Mouse (Mus musculus): Measurements from ENCODE around the gene Tec.

Gene Tec

DNA sequence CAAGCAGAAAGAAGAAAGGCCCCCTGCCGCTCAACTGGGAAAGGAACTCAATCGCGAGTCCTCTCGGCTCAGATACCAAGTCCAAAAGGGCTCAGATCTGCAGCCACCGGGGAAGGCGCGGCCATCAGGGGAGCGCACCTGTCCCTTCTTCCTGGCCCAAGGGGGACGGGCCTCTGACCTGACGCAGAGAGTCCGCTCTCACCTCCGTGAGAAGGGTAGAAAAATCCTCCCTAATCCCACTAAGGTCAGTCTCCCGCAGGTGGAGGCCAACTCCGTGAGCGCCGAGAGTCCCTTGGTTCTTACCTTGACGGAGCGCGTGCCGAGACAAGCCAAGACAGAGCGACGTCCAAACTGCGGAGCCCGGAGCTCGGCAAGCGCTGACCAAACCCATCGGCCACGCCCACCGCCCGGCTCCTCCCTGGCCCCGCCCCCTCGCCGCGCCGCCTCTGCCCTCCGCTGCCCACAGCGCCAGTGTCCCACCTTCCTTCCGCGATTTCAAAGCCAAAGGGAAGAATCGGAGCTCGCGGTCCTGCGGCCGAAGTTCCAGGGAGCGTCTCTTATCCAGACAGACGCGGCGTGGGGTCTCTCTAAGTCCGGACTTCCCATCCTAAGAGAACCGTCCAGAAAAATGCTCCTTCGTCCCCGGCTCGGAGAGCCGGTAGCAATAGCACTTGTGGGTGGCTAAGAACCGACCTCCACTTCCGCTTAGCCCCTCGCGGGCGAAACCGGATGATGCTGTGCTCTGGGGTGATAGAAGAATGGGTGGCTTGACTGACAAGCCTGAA, at the start of gene Tec:
Gene Tec (minus strand): TSS at position 393 of the 785 bp plus-strand sequence.
- peak; percentile 88 to 93 for DNase-seq (ENCODE audit: low spot score in 2 of 2)

DNA sequence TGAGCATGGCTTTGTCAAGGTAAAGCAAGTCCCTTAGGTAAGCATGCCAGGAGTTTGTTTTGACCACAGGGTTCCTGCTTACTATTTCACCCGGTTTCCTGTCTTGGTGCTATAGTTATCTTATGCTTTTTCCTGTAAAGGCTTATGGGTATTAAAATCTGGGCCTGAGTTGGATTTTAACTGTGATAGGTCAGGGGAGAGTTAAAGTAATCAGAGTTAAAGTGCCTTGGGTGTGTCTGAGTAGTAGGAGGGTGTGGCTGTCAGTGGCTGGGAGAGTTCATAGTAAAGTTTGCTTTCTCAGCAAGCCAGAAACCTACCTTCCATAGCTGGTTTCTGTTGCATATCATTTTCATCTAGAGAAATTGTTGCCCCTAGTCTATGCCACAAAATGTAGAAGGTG, 48.6 kb upstream of the Tec start:
- DNase-seq (ENCODE audit: low spot score in 2 of 2), result no peak

DNA sequence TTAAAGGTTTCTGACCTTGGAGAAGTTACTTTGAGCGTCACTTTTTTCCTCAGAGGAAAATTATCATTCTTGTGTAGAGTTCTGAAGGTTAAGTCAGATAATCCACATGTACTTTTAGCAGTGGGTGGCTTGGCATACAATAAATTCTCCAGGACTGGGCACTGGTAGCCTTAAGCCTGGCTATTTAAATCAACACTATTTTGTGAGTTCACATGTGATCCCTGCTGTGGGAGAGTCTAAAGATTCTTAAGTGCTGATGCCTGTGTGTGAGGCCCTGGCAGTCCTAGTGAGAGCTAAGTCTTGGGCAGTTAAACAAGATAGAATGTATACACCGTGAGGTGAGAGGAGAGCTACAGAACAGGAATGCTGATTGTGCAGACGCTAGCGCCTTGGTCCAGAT, 47.8 kb upstream of the Tec start:
- no peak for DNase-seq (ENCODE audit: low spot score in 2 of 2)

DNA sequence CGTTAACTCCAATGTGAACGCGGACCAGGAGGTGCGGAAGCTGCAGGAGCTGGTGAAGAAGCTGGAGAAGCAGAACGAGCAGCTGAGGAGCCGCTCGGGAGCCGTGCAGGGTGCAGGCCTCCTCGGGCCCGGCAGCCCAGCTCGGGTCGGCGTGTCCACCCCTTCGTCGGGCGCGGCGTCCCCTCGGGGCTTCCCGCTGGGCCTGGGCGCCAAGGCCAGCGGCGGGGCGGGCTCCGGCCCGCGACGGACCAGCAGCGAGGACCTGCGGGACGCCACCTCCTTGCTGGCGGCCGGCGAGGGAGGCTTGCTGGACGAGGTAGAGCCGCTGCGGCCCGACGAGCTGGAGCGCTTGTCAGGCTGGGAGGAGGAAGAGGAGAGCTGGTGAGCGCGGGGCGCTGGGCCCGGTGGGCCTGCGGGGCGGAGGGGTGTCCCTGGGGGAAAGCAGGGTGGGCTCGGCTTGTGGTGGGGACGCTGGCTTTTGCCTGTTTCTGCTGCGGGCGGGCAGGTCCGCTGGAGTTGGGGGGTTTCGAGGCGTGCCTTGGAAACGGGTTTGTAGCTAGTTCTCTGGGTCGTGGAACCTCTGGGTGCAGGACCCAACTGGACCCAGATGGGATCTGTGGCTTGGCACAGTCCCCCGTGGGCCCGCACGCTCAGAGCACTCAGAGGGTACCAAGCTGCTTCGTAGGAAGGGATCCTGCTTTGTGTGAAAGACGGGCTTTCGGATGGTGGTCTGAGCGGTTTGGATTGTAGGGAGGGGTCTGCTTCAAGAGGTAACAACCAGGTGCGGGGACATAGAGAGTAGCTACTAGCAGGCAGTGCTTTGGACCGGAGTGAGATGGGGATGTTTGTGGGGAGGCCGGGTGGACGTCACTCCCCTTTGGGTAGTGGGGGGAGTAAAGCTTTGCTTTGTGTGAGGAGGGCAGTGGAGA, 46.6 kb upstream of the Tec start:
- no peak for DNase-seq (ENCODE audit: low spot score in 2 of 2)

DNA sequence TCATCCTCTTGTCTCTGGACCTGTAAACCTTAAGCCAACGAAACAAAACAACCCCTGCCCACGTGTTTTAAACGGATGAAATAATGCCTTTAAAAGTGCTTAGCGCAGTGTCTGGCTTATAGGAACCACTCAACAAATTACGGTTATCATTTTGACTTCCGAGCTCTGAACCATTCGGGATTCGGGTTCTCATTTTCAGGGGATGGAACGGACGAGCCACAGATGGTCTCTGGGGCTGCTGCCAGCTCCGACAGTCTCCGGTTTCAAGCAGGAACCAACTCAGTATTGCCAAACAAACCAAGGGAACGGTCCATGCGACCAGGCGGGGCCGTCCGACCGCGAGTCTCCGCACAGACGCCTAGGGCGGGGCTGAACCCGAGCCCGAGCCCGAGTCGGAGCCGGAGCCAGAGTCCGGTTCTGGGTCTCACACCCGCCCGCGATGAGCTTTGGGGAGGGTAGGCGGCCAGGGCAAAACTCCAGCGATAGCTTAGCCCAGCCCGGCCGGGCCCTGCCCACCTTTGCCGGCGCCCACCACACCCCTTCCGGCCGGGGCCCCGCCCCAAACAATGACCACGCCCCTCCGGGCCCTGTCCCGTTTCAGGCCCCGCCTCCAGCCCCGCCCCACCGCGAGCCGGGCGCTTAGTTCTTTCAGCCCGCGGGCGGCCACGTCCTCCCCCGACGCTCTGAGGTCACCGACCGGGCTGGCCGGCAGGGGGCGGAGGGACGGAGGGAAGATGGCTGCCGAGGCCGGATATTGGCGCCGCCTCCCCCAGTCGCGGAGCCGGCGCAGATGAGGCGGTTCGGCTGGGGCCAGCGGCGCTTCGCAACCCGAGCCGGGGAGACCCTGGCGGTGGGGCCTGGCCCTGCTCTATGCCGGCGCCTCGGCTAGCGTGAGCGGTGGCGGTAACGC, 45.6 kb upstream of the Tec start, which contains the start of gene Slain2:
Gene Slain2 (plus strand): TSS at position 657 of the 910 bp plus-strand sequence.
- peak; percentile 99 to 100 for DNase-seq (ENCODE audit: low spot score in 2 of 2)

DNA sequence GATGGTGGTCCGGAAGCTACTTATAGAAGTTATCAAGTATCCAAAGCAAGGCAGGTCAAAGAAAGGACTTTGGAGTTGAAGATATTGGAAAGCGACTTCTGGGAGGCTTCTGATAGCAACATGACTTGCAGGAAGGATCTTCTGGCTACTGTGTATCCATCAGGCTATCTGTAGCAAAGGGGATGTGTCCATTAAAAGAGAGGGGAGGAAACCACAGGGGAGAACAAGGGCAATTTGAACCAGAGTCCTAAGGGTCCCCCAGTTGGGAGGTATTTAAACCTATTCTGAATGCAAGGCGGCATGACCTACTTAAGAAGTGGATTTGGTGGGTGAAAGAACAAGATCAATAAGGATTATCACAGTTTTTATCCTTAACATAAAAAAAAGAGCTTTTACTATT, 43.0 kb upstream of the Tec start:
- DNase-seq (ENCODE audit: low spot score in 2 of 2), result no peak

DNA sequence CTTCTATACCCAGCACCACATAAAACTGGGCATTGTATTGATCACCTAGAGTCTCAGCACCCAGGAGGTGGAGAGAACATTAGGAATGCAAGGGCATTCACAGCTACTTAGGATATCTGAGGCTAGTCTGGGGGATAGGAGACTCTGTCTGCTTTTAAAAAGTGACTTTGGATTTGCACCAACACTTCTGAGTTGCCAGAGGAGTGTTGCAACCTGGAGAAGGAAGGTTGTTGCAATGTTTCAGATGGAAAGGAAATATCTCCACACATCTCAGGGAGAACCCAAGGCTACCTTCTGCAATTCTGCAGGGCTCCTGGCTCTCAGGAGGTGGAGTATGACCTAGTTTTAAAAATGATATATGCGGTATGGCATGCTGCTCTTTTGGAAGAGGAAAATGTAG, 42.1 kb upstream of the Tec start:
- DNase-seq (ENCODE audit: low spot score in 2 of 2), result no peak

DNA sequence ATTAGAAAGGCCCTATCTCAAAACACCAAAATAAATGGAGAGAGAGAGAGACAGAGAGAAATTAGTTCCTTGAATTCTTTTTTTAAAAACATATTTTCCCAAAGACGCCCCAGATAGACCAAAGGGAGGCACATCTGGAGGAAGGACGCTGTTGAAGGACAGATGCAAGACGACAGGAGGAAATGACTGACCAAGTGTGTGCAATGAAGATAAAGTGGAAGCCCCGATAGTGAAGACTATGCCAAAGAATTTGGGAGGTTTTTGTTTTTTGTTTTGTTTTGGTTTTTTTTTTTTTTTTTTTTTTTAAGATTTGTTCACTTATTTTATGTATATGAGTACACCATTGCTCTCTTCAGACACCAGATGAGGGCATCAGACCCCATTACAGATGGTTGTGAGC, 41.1 kb upstream of the Tec start:
- no peak for DNase-seq (ENCODE audit: low spot score in 2 of 2)

DNA sequence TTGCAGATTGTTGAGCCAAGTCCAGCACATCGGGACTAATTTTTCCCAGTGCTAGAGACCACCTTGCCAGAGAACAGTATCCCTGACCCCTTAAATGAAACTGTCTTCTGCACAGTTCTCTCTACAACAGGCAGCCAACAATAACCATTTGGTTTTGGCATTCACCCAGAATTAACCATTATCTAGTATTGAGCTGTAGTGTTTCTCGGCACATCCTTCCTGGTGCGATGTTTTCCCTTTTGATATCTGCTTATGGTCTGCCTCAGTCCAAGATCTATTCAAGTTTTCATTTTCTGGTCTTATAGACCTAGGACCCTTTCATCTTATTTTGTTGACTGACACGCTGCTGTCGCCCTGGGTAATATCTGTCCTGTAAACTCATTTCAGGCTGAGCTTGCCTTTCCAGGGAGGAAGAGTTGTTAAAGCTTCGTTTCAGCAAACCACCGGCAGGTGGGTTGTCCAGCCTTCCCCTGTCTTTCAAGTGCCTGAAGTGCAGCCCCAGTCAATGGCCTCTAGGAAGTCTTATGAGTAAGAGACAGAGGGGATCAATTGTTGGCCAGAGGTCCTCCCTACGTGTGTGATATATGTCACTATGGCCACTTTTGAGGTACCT, 40.1 kb upstream of the Tec start:
- DNase-seq (ENCODE audit: low spot score in 2 of 2), result no peak

DNA sequence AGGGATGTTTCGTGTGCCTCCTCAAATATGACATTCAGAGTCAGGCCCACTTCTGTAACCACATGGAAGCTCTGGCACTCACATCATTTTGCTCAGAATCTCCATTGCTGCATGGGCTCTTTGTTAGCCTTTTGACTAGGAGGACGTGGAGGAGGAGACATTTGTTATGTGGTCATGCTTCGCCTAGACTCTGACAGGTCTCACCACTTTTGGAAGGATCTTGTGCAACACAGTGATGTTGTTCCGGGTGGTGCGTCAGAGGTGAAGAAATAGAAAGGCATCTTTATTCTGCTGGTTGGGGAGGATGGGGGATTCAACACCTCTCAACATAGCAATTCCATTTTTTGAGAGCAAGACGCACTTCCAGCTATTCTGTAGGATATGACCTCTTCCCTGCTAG, 39.1 kb upstream of the Tec start:
- DNase-seq (ENCODE audit: low spot score in 2 of 2), result no peak

DNA sequence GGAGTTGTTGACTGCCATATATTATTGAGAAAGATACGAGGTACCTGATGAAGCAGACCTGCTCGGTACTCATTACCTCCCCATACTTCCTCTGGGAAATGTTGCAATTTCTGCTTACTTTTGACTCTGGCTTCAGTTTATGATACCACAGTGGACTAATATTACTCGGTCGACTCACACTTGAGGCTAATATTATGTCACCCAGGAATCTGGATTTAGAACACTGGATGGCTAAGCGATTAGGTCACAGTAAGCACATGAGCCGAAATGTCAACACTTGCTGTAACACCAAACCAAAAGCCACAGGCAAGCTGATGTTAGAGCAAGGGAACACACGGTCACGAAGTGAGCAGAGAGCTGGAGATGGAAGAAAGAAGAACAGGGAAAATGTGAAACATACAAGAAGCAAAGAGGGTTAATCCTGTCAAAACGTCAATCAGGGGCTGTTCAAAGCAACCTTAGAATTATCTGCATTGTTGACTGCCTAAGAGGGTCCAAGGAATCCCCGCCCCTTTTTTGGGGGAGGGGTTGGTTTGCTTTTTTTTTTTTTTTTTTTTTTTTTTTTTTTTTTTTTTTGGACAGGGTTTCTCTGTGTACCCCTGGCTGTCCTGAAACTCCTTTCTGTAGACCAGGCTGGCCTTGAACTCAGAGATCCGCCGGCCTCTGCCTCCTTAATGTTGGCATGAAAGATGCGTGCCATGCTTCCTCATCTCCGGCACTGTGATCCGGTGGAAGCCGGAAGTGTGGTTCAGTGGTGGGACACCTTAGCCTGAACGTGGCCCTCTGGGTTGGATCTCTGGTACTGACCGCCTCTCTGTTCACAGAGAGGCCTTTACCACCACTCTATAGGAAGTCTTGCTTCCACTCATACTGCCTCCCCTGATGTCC, 36.9 kb upstream of the Tec start:
- DNase-seq (ENCODE audit: low spot score in 2 of 2), result no peak

DNA sequence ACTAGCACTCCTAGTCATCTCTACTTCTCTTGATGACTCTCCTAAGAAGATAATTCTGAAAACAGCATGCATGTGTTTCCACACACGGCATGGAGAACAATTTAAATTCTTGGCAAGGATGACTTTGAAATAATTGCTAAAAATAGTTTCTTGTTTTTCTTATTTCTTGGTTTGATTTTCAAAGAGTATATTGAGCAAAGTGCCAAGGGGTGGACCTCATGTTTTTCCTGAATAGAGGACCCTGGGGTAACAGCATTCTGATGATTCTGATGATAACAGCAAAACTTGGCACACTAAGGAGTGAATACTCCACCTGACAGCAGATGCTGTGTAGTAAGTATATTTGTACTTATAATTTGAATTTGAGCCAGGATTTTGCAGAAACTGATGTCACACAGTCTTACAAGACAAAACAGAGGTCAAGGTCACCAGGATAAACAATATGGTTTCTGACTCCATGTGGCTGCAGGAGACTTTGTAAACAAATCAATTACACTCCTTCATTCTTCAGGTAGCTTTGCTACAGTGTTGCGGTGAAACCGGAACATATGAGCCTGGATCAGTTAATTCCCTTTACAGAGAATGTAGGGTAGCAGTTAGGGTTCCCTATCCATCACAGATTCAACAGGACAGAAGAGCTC, 34.7 kb upstream of the Tec start:
- no peak for DNase-seq (ENCODE audit: low spot score in 2 of 2)

DNA sequence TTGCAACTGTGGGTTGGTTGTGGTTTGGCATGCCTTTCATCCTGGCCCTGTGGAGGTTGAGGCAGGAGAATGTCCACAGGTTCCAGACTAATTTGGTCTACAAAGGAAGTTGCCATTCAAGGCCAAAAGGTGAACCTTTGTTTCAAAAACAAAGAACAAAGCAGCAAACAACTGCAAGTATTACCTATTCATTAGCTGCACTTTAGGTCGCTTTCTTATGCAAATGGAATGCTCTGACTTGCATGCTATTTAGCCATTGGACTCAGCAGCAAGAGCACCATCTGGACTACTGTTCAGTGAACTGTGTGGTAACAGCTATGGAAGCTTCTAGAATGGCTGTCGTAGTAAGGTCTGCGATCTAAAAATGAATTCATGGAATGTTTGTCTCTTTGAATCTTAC, 34.0 kb upstream of the Tec start:
- no peak for DNase-seq (ENCODE audit: low spot score in 2 of 2)

DNA sequence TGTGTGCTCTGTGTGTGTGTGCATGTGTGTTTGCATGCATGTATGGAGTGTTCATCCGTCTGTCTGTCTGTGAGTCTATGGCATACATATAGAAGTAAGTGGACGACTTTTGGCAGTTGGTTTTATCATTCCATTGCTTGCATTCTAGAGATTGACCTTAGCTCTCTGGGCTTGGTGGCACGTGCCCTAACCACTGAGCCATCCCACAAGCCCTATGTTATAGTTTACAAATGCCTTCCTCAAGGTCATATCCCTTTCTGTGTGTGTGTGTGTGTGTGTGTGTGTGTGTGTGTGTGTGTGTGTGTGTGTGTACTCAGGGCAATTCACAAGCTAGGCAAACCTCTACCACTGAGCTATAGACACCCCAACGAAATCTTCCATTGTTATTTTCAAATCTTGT, 33.6 kb upstream of the Tec start:
- no peak for DNase-seq (ENCODE audit: low spot score in 2 of 2)

DNA sequence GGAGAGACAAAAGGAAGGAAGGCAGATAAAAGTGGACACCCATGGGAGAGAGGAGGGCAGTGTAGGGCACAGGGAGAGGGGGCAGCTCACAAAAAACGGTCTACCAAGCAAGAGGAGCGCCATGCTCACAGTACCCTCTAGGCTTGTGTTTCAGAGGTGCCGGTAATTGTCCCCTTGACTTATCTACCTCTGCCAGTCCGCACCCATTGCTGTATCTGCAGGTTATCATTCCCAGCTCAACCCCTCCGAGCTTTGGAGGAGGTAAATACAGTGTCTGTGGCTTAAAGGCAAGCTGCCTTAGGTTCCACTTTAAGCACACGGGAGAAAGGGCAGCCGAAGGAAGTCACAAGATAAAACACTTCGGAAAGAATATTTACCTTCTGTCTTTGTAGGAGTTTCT, 31.0 kb upstream of the Tec start:
- DNase-seq (ENCODE audit: low spot score in 2 of 2), result no peak

DNA sequence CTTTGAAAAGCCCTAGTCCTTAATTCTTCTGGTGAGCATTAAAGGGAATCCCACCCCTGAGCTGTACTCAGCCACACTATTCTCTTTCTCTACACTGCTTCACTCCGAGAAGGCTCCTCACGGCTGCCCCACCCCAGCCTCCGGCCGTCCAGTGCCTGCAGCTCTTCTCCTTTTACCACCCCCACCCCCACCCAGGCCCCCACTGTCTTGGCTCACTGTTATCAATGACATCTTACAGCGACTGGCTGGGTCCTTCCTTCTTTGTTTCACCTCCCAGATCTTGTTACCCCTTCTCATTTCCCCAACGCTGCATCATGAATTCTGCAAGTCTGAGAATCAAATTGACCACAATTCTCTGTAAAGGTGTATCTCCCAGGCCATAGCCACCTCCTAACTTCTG, 29.7 kb upstream of the Tec start:
- DNase-seq (ENCODE audit: low spot score in 2 of 2), result no peak

DNA sequence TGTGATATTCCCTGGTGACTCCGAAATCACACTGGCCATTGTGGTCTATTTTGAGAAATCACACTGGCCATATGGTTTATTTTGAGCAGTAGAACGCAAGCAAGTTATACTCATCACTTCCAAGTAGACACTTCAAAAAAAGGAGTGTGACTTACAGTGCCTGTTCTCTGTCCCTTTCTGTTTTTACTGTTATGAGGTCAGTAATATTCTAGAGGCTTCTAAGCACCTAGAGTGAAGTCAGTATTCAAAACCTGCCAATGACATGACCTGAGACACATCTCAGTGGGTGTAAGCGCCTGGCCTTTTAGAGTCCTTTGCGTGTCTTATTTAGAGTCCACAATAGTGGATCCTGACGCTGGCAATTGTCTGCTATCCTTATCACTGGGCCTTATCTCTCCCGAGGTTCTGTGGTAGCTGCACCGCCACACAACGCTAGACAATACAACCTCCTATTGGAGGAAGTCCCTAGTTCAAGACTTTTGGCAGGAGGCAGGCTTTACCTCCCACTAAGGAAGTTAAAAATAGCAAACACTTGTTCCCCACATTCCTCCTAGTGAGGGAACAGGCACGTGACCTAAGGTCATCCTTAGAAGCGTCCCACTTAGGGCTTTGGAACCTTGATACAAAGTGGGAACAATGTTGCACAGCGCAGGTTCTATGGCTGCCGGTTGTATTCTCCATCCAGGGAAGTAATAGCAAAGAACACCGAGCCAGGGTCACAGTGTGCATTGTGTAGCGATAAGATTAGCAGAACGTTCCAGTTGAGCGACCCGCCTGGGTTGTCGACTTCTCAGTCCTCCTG, 28.4 kb upstream of the Tec start:
- no peak for DNase-seq (ENCODE audit: low spot score in 2 of 2)

DNA sequence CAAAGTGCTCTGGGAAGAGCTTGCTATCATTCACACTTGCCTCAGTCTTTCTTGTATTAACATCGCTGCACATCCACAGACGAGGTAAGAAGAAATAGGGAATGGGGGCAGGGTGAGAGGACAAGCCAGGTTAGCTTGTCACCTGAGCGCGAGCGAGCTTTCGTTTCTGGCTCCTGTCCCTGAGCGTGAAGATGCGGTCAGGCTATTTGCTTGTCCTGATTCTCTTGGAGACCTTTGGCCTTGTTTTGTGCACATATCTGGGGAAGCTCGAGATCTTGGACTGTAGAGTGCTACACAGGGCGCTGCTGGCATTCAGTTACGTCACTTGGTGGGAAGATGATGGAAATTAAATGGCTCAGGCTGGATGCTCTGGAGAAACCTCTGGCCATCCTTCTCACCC, 27.0 kb upstream of the Tec start:
- no peak for DNase-seq (ENCODE audit: low spot score in 2 of 2)

DNA sequence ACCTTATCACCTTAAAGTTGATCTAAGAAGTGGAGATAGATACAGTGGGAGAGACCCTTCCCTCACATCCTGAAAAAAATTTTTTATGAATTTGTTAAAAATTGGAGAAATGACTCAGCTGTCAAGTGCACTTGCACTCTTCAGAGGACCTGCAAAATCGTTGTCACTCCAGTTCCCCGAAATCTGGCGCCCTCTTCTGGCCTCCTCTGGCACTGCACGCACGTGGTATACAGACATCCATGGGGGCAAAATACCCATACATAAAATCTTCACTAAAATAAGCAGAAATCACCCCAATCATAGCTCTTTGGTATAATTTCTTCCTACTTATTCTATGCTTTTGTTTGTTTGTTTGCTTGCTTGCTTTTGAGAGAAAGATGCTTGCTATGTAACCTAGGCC, 25.7 kb upstream of the Tec start:
- peak in 1 of 2 experiments; percentile 67 for DNase-seq (ENCODE audit: low spot score in 2 of 2)
